Mouse (Mus musculus) lung, adult 2 months (tissue): ENCODE results near the gene Ltbp4.

Experiments used
- CTCF ChIP-seq: fragments of 200-500 bp; IDR thresholded peaks from 2 replicates; pipeline ENCODE4 v1.5.1; 2011; ENCODE audit warnings: mild to moderate bottlenecking, low read length, control low read depth; ENCODE audit not compliant: insufficient read depth
- POLR2A ChIP-seq: fragments of 200-500 bp; IDR thresholded peaks from 2 replicates; pipeline ENCODE4 v1.6.1; 2011; ENCODE audit warnings: low read depth, mild to moderate bottlenecking, control low read depth, low read length, borderline replicate concordance; ENCODE audit errors: extremely low read depth

- no peak for TF ChIP-seq POLR2A
- TF ChIP-seq CTCF, result no peak
These were observed 11.2 kb downstream of the Ltbp4 start for GRCm38 (mm10) chr7:27326101-27326880.
